Mouse (Mus musculus): ENCODE measurements at regions not wholly inside any gene's neighbourhood (a gene's known extent, or its start where the extent isn't known, plus 50 kb on each side); places are given as distances from the start of the nearest gene placed in this dataset.

DNA sequence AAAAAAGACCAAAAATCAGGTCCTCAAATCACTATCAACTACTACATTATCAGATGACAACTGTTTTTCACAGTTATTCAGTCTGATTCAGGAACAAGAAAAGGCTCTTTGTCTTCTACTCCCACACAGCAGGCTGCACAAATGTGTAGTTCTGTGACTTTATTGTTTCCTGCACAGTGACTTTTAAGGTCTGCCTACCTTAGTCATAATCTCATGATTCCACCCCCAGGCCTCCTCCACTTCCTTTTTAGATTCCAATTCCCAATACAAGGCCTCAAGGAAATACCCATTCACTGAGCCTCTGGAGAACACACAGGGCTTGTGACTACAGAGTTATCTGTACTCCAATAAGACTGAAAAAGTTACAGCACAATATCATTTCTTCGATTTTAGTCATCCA, 1535.4 kb upstream of the Zeb2 start:
- TF ChIP-seq POLR2AphosphoS2 (IDR thresholded peaks at IDR 0.05; ENCODE audit: insufficient read length, low read depth): no peak
- TF ChIP-seq POLR2A (IDR thresholded peaks at IDR 0.05; ENCODE audit: insufficient read length, low read depth): no peak
- TF ChIP-seq E2F4 (IDR thresholded peaks at IDR 0.05; ENCODE audit: insufficient read depth): no peak
- TF ChIP-seq TCF3 (IDR thresholded peaks at IDR 0.05; ENCODE audit: insufficient read length, low read depth): no peak
- TF ChIP-seq MAX (IDR thresholded peaks at IDR 0.05; ENCODE audit: low read depth): no peak
- TF ChIP-seq MYOG (IDR thresholded peaks at IDR 0.05; ENCODE audit: control insufficient read depth in 1 of 3, insufficient read depth in 1 of 3, insufficient read length in 2 of 3, low read depth in 2 of 3): no peak
- TF ChIP-seq TCF12 (IDR thresholded peaks at IDR 0.05; ENCODE audit: insufficient read depth, poor library complexity, severe bottlenecking): no peak
- TF ChIP-seq USF1 (IDR thresholded peaks at IDR 0.05; ENCODE audit: low read depth): no peak
- TF ChIP-seq MYOD1 (IDR thresholded peaks at IDR 0.05; ENCODE audit: control insufficient read depth in 1 of 3, insufficient read length in 2 of 3, low read depth in 2 of 3): no peak
- no peak for TF ChIP-seq CEBPB (IDR thresholded peaks at IDR 0.05; ENCODE audit: insufficient read depth, poor library complexity, severe bottlenecking)
- TF ChIP-seq SRF (IDR thresholded peaks at IDR 0.05; ENCODE audit: control insufficient read depth, insufficient read length, low read depth): no peak
- TF ChIP-seq REST (IDR thresholded peaks at IDR 0.05; ENCODE audit: insufficient read depth, insufficient read length): no peak
